Mouse (Mus musculus): ENCODE data around the gene Slc15a5. TPM values are rescaled to one million over a fixed set of nuclear protein-coding genes. Genes with fewer than 3 reads are reported as not detected.

Gene Slc15a5
- polyA plus RNA-seq, 1 experiment = not detected

DNA sequence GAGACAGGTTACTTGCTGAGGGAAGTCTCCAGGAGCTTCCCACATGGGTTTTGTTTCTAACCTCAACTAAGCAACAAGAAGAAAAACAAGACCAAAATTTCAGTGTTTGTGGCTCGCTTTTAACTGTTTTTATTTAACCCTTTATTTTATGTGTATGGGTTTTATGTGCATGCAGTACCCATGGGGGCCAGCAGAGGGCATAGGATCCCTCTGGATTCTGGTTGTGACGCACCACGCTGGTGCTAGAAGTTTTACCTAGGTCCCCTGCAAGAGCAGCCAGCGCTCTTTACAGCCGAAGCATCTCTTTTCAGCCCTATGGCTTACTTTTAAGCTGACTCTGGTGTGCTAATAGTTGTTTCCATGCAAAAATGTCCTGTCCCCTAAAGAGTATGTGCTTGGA lies 42.1 kb downstream of the Slc15a5 start:
- TF ChIP-seq POLR2A (IDR thresholded peaks at IDR 0.05; ENCODE audit: low read depth, low read length) (no peak), CTCF (IDR thresholded peaks at IDR 0.05; ENCODE audit: extremely low read depth, insufficient read depth, insufficient read length, insufficient replicate concordance) (no peak)
- DNase-seq (ENCODE audit: low read depth in 1 of 2, low spot score in 2 of 2) = no peak
- H3K4me3 ChIP-seq (ENCODE audit: extremely low read depth, insufficient read depth, insufficient read length) = no peak overlapping the region
- 91% methylated on average over 5 of the region's 5 CpGs for WGBS
- H3K36me3 ChIP-seq (ENCODE audit: control insufficient read depth, insufficient read depth, low read length) = no peaks in the 10 kb centered on the region
- H3K27ac ChIP-seq (ENCODE audit: insufficient read depth, low read length) = no peak overlapping the region
- H3K4me1 ChIP-seq (ENCODE audit: control insufficient read depth, insufficient read depth, insufficient read length) = no peaks in the 10 kb centered on the region
- no peaks in the 10 kb centered on the region for H3K27me3 ChIP-seq (ENCODE audit: control insufficient read depth, insufficient read depth, low read length)

DNA sequence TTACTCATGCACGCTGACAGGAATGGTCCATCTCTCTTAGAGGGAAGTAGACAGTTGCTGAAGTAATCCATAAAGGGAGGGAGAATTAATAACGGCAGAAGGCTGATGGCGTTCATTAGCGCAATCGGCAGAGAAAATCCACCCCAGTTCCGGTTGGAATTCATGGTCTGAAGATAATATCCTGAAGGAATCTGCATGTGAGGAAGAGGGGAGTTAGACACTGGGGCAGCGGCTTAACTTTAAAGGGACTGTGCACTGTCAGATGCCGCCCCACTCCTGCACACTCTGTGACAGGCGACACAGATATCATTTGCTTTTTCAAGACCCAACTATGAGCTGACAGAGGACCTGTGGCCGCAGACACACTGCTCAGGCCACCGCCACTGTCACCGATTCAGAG lies 42.8 kb downstream of the Slc15a5 start:
- no peaks in the 10 kb centered on the region for H3K4me1 ChIP-seq (ENCODE audit: control insufficient read depth, insufficient read depth, insufficient read length)
- no peaks in the 10 kb centered on the region for H3K36me3 ChIP-seq (ENCODE audit: control insufficient read depth, insufficient read depth, low read length)
- no peaks in the 10 kb centered on the region for H3K27me3 ChIP-seq (ENCODE audit: control insufficient read depth, insufficient read depth, low read length)
- H3K27ac ChIP-seq (ENCODE audit: insufficient read depth, low read length) = no peak overlapping the region
- H3K4me3 ChIP-seq (ENCODE audit: extremely low read depth, insufficient read depth, insufficient read length) = no peak overlapping the region
- 92% methylated on average over 12 of the region's 12 CpGs for WGBS
- no peak for DNase-seq (ENCODE audit: low read depth in 1 of 2, low spot score in 2 of 2)
- TF ChIP-seq CTCF (IDR thresholded peaks at IDR 0.05; ENCODE audit: extremely low read depth, insufficient read depth, insufficient read length, insufficient replicate concordance) (no peak), POLR2A (IDR thresholded peaks at IDR 0.05; ENCODE audit: low read depth, low read length) (no peak)

DNA sequence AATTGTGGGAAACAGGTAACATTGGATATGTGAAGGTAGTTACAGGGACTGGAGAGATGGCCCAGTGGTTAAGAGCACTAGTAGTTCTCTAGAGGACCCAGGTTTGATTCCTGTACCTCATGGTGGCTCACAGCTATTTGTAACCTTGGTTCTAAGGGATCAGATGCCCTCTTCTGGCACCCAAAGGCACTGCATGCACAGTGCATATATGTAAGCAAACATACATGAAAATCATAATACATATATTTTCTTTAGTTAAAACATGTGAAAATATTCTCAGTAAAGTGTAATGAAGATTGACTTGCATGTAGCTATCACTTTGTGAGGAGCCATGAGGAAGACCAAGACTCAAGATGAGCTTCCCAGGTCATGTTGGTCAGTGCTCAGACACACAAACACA lies 62.8 kb downstream of the Slc15a5 start:
- TF ChIP-seq CTCF (IDR thresholded peaks at IDR 0.05; ENCODE audit: extremely low read depth, insufficient read depth, insufficient read length, insufficient replicate concordance) (no peak), POLR2A (IDR thresholded peaks at IDR 0.05; ENCODE audit: low read depth, low read length) (no peak)
- Histone ChIP-seq H3K27me3 (ENCODE audit: control insufficient read depth, insufficient read depth, low read length) (no peaks in the 10 kb centered on the region), H3K36me3 (ENCODE audit: control insufficient read depth, insufficient read depth, low read length) (no peaks in the 10 kb centered on the region), H3K4me1 (ENCODE audit: control insufficient read depth, insufficient read depth, insufficient read length) (no peaks in the 10 kb centered on the region), H3K4me3 (ENCODE audit: extremely low read depth, insufficient read depth, insufficient read length) (no peak overlapping the region), H3K27ac (ENCODE audit: insufficient read depth, low read length) (no peak overlapping the region)
- DNase-seq (ENCODE audit: low read depth in 1 of 2, low spot score in 2 of 2) = no peak

GRCm38 (mm10) chr6:138014976-138015674 lies 64.6 kb downstream of the Slc15a5 start:
- no peaks in the 10 kb centered on the region for H3K4me1 ChIP-seq (ENCODE audit: control insufficient read depth, insufficient read depth, insufficient read length)
- no peak overlapping the region for H3K4me3 ChIP-seq (ENCODE audit: extremely low read depth, insufficient read depth, insufficient read length)
- no peaks in the 10 kb centered on the region for H3K36me3 ChIP-seq (ENCODE audit: control insufficient read depth, insufficient read depth, low read length)
- no peaks in the 10 kb centered on the region for H3K27me3 ChIP-seq (ENCODE audit: control insufficient read depth, insufficient read depth, low read length)
- WGBS = 84% methylated on average over 16 of the region's 16 CpGs
- DNase-seq (ENCODE audit: low read depth in 1 of 2, low spot score in 2 of 2) = no peak
- no peak overlapping the region for H3K27ac ChIP-seq (ENCODE audit: insufficient read depth, low read length)
- no peak for TF ChIP-seq CTCF (IDR thresholded peaks at IDR 0.05; ENCODE audit: extremely low read depth, insufficient read depth, insufficient read length, insufficient replicate concordance)
- TF ChIP-seq POLR2A (IDR thresholded peaks at IDR 0.05; ENCODE audit: low read depth, low read length) = no peak

GRCm38 (mm10) chr6:138011955-138012354 lies 67.8 kb downstream of the Slc15a5 start:
- H3K27me3 ChIP-seq (ENCODE audit: control insufficient read depth, insufficient read depth, low read length) = no peaks in the 10 kb centered on the region
- H3K27ac ChIP-seq (ENCODE audit: insufficient read depth, low read length) = no peak overlapping the region
- H3K36me3 ChIP-seq (ENCODE audit: control insufficient read depth, insufficient read depth, low read length) = no peaks in the 10 kb centered on the region
- WGBS = 91% methylated on average over 6 of the region's 6 CpGs
- no peak for DNase-seq (ENCODE audit: low read depth in 1 of 2, low spot score in 2 of 2)
- TF ChIP-seq CTCF (IDR thresholded peaks at IDR 0.05; ENCODE audit: extremely low read depth, insufficient read depth, insufficient read length, insufficient replicate concordance) (no peak), POLR2A (IDR thresholded peaks at IDR 0.05; ENCODE audit: low read depth, low read length) (no peak)
- H3K4me1 ChIP-seq (ENCODE audit: control insufficient read depth, insufficient read depth, insufficient read length) = no peaks in the 10 kb centered on the region
- H3K4me3 ChIP-seq (ENCODE audit: extremely low read depth, insufficient read depth, insufficient read length) = no peak overlapping the region

GRCm38 (mm10) chr6:138007705-138008104 lies 72.0 kb downstream of the Slc15a5 start:
- no peaks in the 10 kb centered on the region for H3K36me3 ChIP-seq (ENCODE audit: control insufficient read depth, insufficient read depth, low read length)
- WGBS = 87% methylated on average over 6 of the region's 6 CpGs
- H3K27ac ChIP-seq (ENCODE audit: insufficient read depth, low read length) = no peak overlapping the region
- no peaks in the 10 kb centered on the region for H3K4me1 ChIP-seq (ENCODE audit: control insufficient read depth, insufficient read depth, insufficient read length)
- DNase-seq (ENCODE audit: low read depth in 1 of 2, low spot score in 2 of 2) = no peak
- no peaks in the 10 kb centered on the region for H3K27me3 ChIP-seq (ENCODE audit: control insufficient read depth, insufficient read depth, low read length)
- no peak overlapping the region for H3K4me3 ChIP-seq (ENCODE audit: extremely low read depth, insufficient read depth, insufficient read length)
- no peak for TF ChIP-seq CTCF (IDR thresholded peaks at IDR 0.05; ENCODE audit: extremely low read depth, insufficient read depth, insufficient read length, insufficient replicate concordance)
- TF ChIP-seq POLR2A (IDR thresholded peaks at IDR 0.05; ENCODE audit: low read depth, low read length) = no peak

- Histone ChIP-seq H3K27me3 (ENCODE audit: control insufficient read depth, insufficient read depth, low read length) (no peaks in the 10 kb centered on the region), H3K27ac (ENCODE audit: insufficient read depth, low read length) (no peak overlapping the region), H3K4me1 (ENCODE audit: control insufficient read depth, insufficient read depth, insufficient read length) (no peaks in the 10 kb centered on the region), H3K4me3 (ENCODE audit: extremely low read depth, insufficient read depth, insufficient read length) (no peak overlapping the region), H3K36me3 (ENCODE audit: control insufficient read depth, insufficient read depth, low read length) (no peaks in the 10 kb centered on the region)
- TF ChIP-seq POLR2A (IDR thresholded peaks at IDR 0.05; ENCODE audit: low read depth, low read length) = no peak
- TF ChIP-seq CTCF (IDR thresholded peaks at IDR 0.05; ENCODE audit: extremely low read depth, insufficient read depth, insufficient read length, insufficient replicate concordance) = no peak
- DNase-seq (ENCODE audit: low read depth in 1 of 2, low spot score in 2 of 2) = no peak
- 86% methylated on average over 27 of the region's 27 CpGs for WGBS
Observed at GRCm38 (mm10) chr6:138006525-138007251, 73.0 kb downstream of the Slc15a5 start.
